Mouse (Mus musculus): ENCODE data around the gene Pls1. TPM values are rescaled to one million over a fixed set of nuclear protein-coding genes. Genes with fewer than 3 reads are reported as not detected.
A peak's percentile ranks its signal among the peaks of the same experiment; 100 is the strongest.

Gene Pls1
- polyA plus RNA-seq (2015; fragmentation: Nextera tagmentation; extraction: Ambion mirVana) = 19.4 and 20.6 TPM in 2 replicates

DNA sequence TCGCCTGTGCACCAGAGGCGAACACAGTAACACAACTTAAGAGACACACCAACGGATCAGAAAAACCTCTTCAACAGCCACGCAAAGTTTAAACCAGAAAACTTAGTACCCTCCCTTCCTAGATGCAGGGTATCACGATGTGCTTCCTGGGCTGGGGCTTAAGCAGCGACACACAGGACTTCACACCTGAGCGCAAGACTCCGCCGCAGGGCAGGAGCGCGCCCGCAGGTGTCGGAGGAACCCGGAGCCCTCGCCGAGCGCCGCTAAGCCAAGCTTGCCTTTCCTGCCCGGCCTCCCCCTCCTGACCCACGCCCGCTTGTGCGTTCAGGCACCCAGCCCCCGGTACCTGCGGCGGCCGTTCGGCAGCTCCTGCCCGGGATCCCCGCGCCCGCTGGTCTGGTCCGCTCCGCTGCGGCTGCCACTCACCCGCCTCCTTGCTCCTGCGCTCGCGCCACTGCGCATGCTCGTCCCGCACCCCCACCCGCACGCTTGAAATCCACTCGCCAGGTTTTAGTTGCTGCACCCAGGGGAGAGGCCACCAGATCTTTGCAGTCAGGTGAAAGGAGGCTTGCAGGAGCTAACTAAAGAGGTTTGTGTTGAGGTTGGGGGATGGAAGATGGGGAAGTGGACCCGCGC, at the start of gene Pls1:
Pls1 (minus strand) TSS at position 487 of the 636 bp plus-strand sequence.
- Histone ChIP-seq H3K27ac (ENCODE audit: low read depth) (peak within 1 kb of the TSS; percentile 19), H3K9ac (replicated peaks) (peak within 1 kb of the TSS; percentile 62), H3K4me2 (ENCODE audit: low read depth, low read length) (peak within 1 kb of the TSS; percentile 70), H3K4me1 (ENCODE audit: insufficient read depth) (peaks cover 6% of the 10 kb centered on the region; the same call in 1 of the 2 replicates), H3K4me3 (ENCODE audit: low read depth, low read length) (peak within 1 kb of the TSS; percentile 53), H3K27me3 (ENCODE audit: insufficient read depth, low read length) (peaks cover 19% of the 10 kb centered on the region), H3K36me3 (replicated peaks; ENCODE audit: insufficient read depth, low read length) (no peaks in the 10 kb centered on the region), H3K9me3 (ENCODE audit: low read length) (no peaks in the 10 kb centered on the region)
- 1% methylated on average over 46 of the region's 46 CpGs for WGBS (ENCODE audit: insufficient replicate concordance)
- DNase-seq (peak; percentile 87), ATAC-seq (peak; percentile 85)
- TF ChIP-seq CTCF (IDR thresholded peaks at IDR 0.05; ENCODE audit: low read depth) (no peak), EP300 (IDR thresholded peaks at IDR 0.05; ENCODE audit: low read depth) (no peak)

DNA sequence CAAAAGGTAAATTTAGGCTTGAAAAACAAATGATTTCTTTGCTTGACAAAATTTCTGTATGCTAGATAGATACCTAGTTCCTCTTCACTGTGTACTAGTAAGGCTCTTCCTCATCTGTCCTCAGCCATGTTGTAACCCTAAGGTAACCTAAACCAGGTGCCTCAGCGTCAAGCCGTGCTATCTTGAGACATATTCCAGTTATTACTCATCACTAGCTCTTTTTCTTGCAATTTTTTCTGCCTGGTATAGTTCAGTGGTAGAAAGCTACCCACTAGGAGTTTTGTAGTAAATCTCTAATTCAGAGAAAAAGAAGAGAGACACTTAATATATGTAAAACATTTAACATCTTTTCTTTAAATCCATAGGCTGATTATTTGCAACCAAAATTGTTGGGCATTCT, 37.6 kb upstream of the Pls1 start:
- WGBS (ENCODE audit: insufficient replicate concordance) = 84% methylated on average over 2 of the region's 2 CpGs
- Histone ChIP-seq H3K9ac (replicated peaks) (no peak overlapping the region), H3K9me3 (ENCODE audit: low read length) (no peaks in the 10 kb centered on the region), H3K27me3 (ENCODE audit: insufficient read depth, low read length) (no peaks in the 10 kb centered on the region), H3K4me3 (ENCODE audit: low read depth, low read length) (no peak overlapping the region), H3K36me3 (replicated peaks; ENCODE audit: insufficient read depth, low read length) (peaks cover 12% of the 10 kb centered on the region), H3K27ac (ENCODE audit: low read depth) (no peak overlapping the region), H3K4me1 (ENCODE audit: insufficient read depth) (no peaks in the 10 kb centered on the region), H3K4me2 (ENCODE audit: low read depth, low read length) (no peak overlapping the region)
- DNase-seq (no peak), ATAC-seq (no peak)
- TF ChIP-seq CTCF (IDR thresholded peaks at IDR 0.05; ENCODE audit: low read depth) = no peak
- TF ChIP-seq EP300 (IDR thresholded peaks at IDR 0.05; ENCODE audit: low read depth) = no peak

DNA sequence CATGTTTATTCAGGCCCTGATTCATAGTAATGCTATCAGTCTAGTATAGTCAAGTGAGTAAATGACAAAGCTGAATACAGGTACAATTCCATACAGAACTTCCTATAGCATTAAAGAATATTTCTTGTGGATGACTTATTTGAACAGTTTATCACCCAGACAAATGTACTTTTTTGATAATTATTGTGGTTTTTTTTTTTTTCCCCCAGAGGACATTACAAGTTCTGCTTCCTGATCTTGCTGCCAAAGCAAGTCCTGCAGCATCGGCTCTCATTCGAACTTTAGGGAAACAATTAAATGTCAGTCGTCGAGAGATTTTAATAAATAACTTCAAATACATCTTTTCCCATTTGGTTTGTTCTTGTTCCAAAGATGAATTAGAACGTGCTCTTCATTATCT, 33.1 kb upstream of the Pls1 start:
- Histone ChIP-seq H3K9ac (replicated peaks) (no peak overlapping the region), H3K9me3 (ENCODE audit: low read length) (no peaks in the 10 kb centered on the region), H3K27ac (ENCODE audit: low read depth) (no peak overlapping the region), H3K4me3 (ENCODE audit: low read depth, low read length) (no peak overlapping the region), H3K27me3 (ENCODE audit: insufficient read depth, low read length) (no peaks in the 10 kb centered on the region), H3K4me1 (ENCODE audit: insufficient read depth) (no peaks in the 10 kb centered on the region), H3K4me2 (ENCODE audit: low read depth, low read length) (no peak overlapping the region), H3K36me3 (replicated peaks; ENCODE audit: insufficient read depth, low read length) (peaks cover 6% of the 10 kb centered on the region)
- ATAC-seq (no peak), DNase-seq (no peak)
- WGBS (ENCODE audit: insufficient replicate concordance) = 70% methylated on average over 5 of the region's 5 CpGs
- TF ChIP-seq CTCF (IDR thresholded peaks at IDR 0.05; ENCODE audit: low read depth) (no peak), EP300 (IDR thresholded peaks at IDR 0.05; ENCODE audit: low read depth) (no peak)

DNA sequence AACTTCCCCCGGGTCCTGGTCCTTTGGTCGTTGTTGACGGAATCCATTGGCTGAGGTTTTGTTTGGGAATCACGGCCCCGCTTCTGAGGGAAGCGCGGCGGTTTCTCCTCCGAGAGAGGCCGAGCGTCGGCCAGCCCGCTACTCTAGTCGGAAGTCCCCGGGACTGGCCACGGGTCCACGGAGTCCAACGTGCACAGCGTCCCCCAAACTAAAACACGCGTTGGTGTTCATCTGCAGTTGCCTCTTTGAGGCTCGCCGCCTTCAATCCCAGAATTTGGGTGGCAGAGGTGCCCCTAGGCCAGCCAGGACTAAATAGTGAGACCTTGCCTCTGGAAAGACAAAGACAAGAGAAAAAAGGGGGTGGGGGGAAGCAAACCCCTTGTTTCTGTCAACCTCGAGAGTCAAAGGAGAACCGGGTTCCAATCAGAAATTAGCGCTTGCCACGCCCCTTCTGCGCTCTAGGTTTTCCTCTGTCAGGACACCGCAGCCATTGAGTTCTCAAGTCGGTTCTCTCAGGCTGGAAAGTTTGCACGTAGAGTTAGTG, 13.0 kb upstream of the Pls1 start:
- Histone ChIP-seq H3K27me3 (ENCODE audit: insufficient read depth, low read length) (no peaks in the 10 kb centered on the region), H3K9me3 (ENCODE audit: low read length) (no peaks in the 10 kb centered on the region), H3K4me1 (ENCODE audit: insufficient read depth) (peaks cover 18% of the 10 kb centered on the region), H3K4me3 (ENCODE audit: low read depth, low read length) (peak overlapping the region; percentile 95), H3K9ac (replicated peaks) (peak overlapping the region; percentile 86), H3K27ac (ENCODE audit: low read depth) (peak overlapping the region; percentile 85), H3K4me2 (ENCODE audit: low read depth, low read length) (peak overlapping the region; percentile 100), H3K36me3 (replicated peaks; ENCODE audit: insufficient read depth, low read length) (no peaks in the 10 kb centered on the region; the same call in 1 of the 2 replicates)
- DNase-seq = peak; percentile 71
- no peak for TF ChIP-seq EP300 (IDR thresholded peaks at IDR 0.05; ENCODE audit: low read depth)
- no peak for TF ChIP-seq CTCF (IDR thresholded peaks at IDR 0.05; ENCODE audit: low read depth)
- ATAC-seq = peak; percentile 18
- 1% methylated on average over 31 of the region's 31 CpGs for WGBS (ENCODE audit: insufficient replicate concordance)

DNA sequence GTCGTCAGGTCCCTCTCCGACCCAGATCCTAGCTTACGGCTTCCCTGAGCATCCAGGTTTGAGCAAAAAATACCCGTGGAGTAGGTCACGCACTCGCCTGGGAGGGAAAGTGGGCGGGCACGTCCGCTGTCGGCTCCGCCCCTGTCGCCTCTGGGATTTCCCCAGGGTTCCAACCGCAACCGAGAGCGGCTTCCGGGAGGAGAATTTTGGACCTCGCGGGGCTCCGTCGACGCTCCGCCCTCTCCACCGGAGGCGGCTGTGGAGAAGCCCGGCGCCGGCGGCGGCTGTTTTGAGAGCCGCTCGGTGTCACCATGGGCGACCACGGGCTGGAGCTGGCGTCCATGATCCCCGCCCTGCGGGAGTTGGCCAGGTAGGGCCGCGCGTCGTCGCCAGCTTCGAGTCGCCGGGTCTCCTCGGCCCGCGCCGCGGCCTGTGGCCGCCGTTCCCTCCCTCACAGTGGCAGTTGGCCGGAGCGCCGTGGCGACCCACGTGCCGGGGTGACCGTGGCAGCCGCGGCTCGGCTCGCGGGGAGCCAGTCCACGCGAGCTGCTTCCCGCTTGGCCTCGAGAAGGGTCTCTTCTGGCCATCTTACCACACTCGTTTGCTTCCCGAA, 12.4 kb upstream of the Pls1 start, which contains the start of gene Atr:
Atr (plus strand) TSS at position 184 of the 613 bp plus-strand sequence.
- ATAC-seq (peak; percentile 93), DNase-seq (peak; percentile 96)
- H3K4me2 ChIP-seq (ENCODE audit: low read depth, low read length) = peak within 1 kb of the TSS; percentile 100
- peak within 1 kb of the TSS; percentile 86 for H3K9ac ChIP-seq (replicated peaks)
- peaks cover 18% of the 10 kb centered on the region for H3K4me1 ChIP-seq (ENCODE audit: insufficient read depth)
- no peaks in the 10 kb centered on the region for H3K9me3 ChIP-seq (ENCODE audit: low read length)
- H3K36me3 ChIP-seq (replicated peaks; ENCODE audit: insufficient read depth, low read length) = no peaks in the 10 kb centered on the region
- H3K4me3 ChIP-seq (ENCODE audit: low read depth, low read length) = peak within 1 kb of the TSS; percentile 95
- H3K27ac ChIP-seq (ENCODE audit: low read depth) = peak within 1 kb of the TSS; percentile 85
- H3K27me3 ChIP-seq (ENCODE audit: insufficient read depth, low read length) = no peaks in the 10 kb centered on the region
- TF ChIP-seq CTCF (IDR thresholded peaks at IDR 0.05; ENCODE audit: low read depth) = no peak
- TF ChIP-seq EP300 (IDR thresholded peaks at IDR 0.05; ENCODE audit: low read depth) = peak; percentile 76
- WGBS (ENCODE audit: insufficient replicate concordance) = under 1% methylated on average over 59 of the region's 69 CpGs

DNA sequence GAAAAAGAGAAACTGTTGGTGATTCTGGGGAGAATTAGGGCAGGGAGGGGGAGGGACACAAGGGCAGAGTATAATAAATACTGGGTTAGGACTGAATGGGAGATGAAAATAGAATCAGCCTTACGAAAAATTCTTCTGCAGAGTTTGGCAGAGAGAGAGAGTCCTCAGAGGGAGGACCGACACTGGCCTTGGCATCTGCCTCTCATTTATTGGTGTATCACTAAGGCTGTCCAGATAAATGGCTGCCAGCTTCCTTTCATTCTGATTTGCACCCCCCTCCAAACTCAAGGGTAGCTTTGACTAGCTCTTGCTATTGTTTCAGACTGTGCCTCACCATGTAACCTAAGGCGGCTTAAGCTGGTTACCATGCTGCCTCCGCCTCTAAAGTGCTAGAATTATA, 10.9 kb upstream of the Pls1 start:
- H3K27ac ChIP-seq (ENCODE audit: low read depth) = peak overlapping the region; percentile 85; the same call in 1 of the 2 replicates
- H3K9me3 ChIP-seq (ENCODE audit: low read length) = no peaks in the 10 kb centered on the region
- H3K4me1 ChIP-seq (ENCODE audit: insufficient read depth) = peaks cover 18% of the 10 kb centered on the region
- H3K4me3 ChIP-seq (ENCODE audit: low read depth, low read length) = no peak overlapping the region
- no peak for DNase-seq
- no peak overlapping the region for H3K4me2 ChIP-seq (ENCODE audit: low read depth, low read length)
- WGBS (ENCODE audit: insufficient replicate concordance) = 83% methylated on average over 4 of the region's 4 CpGs
- ATAC-seq = no peak
- TF ChIP-seq CTCF (IDR thresholded peaks at IDR 0.05; ENCODE audit: low read depth) (no peak), EP300 (IDR thresholded peaks at IDR 0.05; ENCODE audit: low read depth) (no peak)
- no peak overlapping the region for H3K9ac ChIP-seq (replicated peaks)
- H3K36me3 ChIP-seq (replicated peaks; ENCODE audit: insufficient read depth, low read length) = no peaks in the 10 kb centered on the region
- H3K27me3 ChIP-seq (ENCODE audit: insufficient read depth, low read length) = no peaks in the 10 kb centered on the region

Measured in liver, postnatal 0 days (tissue).